Mouse (Mus musculus): ENCODE measurements around the gene Rnf187. TPM values are rescaled to one million over a fixed set of nuclear protein-coding genes. Genes with fewer than 3 reads are reported as not detected.
A peak's percentile ranks its signal among the peaks of the same experiment; 100 is the strongest.

The Rnf187 gene
- 137 and 140 TPM in 2 replicates for polyA plus RNA-seq (2012; rRNA removed)

- DNase-seq (ENCODE audit: low spot score) = peak; percentile 84
Measured at GRCm38 (mm10) chr11:58938322-58939087, at the start of gene Rnf187. Rnf187 (minus strand) TSS chr11:58938916.

GRCm38 (mm10) chr11:58985299-58985917, 46.7 kb upstream of the Rnf187 start:
- no peak for DNase-seq (ENCODE audit: low spot score)

GRCm38 (mm10) chr11:58984657-58985056, 45.9 kb upstream of the Rnf187 start:
- no peak for DNase-seq (ENCODE audit: low spot score)

- DNase-seq (ENCODE audit: low spot score) = no peak
Measured at GRCm38 (mm10) chr11:58983691-58984341, 45.1 kb upstream of the Rnf187 start.

- DNase-seq (ENCODE audit: low spot score) = no peak
Measured at GRCm38 (mm10) chr11:58982471-58983097, 43.9 kb upstream of the Rnf187 start.

GRCm38 (mm10) chr11:58981541-58982447, 43.1 kb upstream of the Rnf187 start:
- no peak for DNase-seq (ENCODE audit: low spot score)

GRCm38 (mm10) chr11:58980381-58980990, 41.8 kb upstream of the Rnf187 start:
- no peak for DNase-seq (ENCODE audit: low spot score)

GRCm38 (mm10) chr11:58979661-58980060, 40.9 kb upstream of the Rnf187 start:
- no peak for DNase-seq (ENCODE audit: low spot score)

- no peak for DNase-seq (ENCODE audit: low spot score)
Measured at GRCm38 (mm10) chr11:58979183-58979582, 40.5 kb upstream of the Rnf187 start.

GRCm38 (mm10) chr11:58978706-58979030, 40.0 kb upstream of the Rnf187 start:
- DNase-seq (ENCODE audit: low spot score) = no peak

GRCm38 (mm10) chr11:58978027-58978705, 39.5 kb upstream of the Rnf187 start, which contains the start of gene Trim11:
Trim11 (plus strand) TSS chr11:58978093.
- DNase-seq (ENCODE audit: low spot score) = peak; percentile 47

- no peak for DNase-seq (ENCODE audit: low spot score)
Measured at GRCm38 (mm10) chr11:58977607-58978026, 38.9 kb upstream of the Rnf187 start.

GRCm38 (mm10) chr11:58977150-58977549, 38.4 kb upstream of the Rnf187 start:
- no peak for DNase-seq (ENCODE audit: low spot score)

- no peak for DNase-seq (ENCODE audit: low spot score)
Measured at GRCm38 (mm10) chr11:58974414-58974813, 35.7 kb upstream of the Rnf187 start.

- DNase-seq (ENCODE audit: low spot score) = peak; percentile 13
Measured at GRCm38 (mm10) chr11:58971796-58972195, 33.1 kb upstream of the Rnf187 start.

- DNase-seq (ENCODE audit: low spot score) = peak; percentile 15
Measured at GRCm38 (mm10) chr11:58970831-58971530, 32.3 kb upstream of the Rnf187 start.

- DNase-seq (ENCODE audit: low spot score) = no peak
Measured at GRCm38 (mm10) chr11:58969659-58970058, 30.9 kb upstream of the Rnf187 start.

- DNase-seq (ENCODE audit: low spot score) = no peak
Measured at GRCm38 (mm10) chr11:58969027-58969426, 30.3 kb upstream of the Rnf187 start.

GRCm38 (mm10) chr11:58968551-58968950, 29.8 kb upstream of the Rnf187 start:
- no peak for DNase-seq (ENCODE audit: low spot score)

- no peak for DNase-seq (ENCODE audit: low spot score)
Measured at GRCm38 (mm10) chr11:58967346-58967745, 28.6 kb upstream of the Rnf187 start.
